Mouse (Mus musculus) megakaryocyte, embryonic 14.5 days (primary cell): ENCODE results near the gene Trappc10. TPM values are rescaled to one million over a fixed set of nuclear protein-coding genes. Genes with fewer than 3 reads are reported as not detected.

Source experiments
- H3K27me3 ChIP-seq: replicated peaks from 2 replicates; pipeline ENCODE3; 2012; ENCODE audit warnings: inconsistent platforms
- H3K36me3 ChIP-seq: replicated peaks from 2 replicates; pipeline ENCODE3; 2012; ENCODE audit warnings: low read length, inconsistent platforms, mixed read lengths
- H3K4me1 ChIP-seq: 2 replicates; pipeline ENCODE4 v1.6.1; 2012; ENCODE audit warnings: inconsistent platforms
- H3K4me3 ChIP-seq: replicated peaks from 2 replicates; pipeline ENCODE3; 2012; ENCODE audit warnings: moderate library complexity, mild to moderate bottlenecking, inconsistent platforms
- H3K9me3 ChIP-seq: 2 replicates; pipeline ENCODE4 v1.6.1; 2012; ENCODE audit warnings: inconsistent platforms
- FLI1 ChIP-seq: IDR thresholded peaks from 2 replicates; pipeline ENCODE4 v1.6.1; 2012; ENCODE audit warnings: low read length, inconsistent platforms, mixed read lengths
- GATA1 ChIP-seq: IDR thresholded peaks from 3 replicates; pipeline ENCODE4 v1.6.1; 2012; ENCODE audit warnings: mixed read lengths, low read length, inconsistent platforms, borderline replicate concordance
- polyA plus RNA-seq: library from polyadenylated mRNA; stranded (reverse); fragments of >175 nt; gene quantifications from 2 replicates; pipeline ENCODE4 v1.2.3, GENCODE M21; 2012; ENCODE audit warnings: low replicate concordance; ENCODE audit not compliant: insufficient read depth

Trappc10 gene
- polyA plus RNA-seq, 1 experiment = 11.0 TPM

DNA sequence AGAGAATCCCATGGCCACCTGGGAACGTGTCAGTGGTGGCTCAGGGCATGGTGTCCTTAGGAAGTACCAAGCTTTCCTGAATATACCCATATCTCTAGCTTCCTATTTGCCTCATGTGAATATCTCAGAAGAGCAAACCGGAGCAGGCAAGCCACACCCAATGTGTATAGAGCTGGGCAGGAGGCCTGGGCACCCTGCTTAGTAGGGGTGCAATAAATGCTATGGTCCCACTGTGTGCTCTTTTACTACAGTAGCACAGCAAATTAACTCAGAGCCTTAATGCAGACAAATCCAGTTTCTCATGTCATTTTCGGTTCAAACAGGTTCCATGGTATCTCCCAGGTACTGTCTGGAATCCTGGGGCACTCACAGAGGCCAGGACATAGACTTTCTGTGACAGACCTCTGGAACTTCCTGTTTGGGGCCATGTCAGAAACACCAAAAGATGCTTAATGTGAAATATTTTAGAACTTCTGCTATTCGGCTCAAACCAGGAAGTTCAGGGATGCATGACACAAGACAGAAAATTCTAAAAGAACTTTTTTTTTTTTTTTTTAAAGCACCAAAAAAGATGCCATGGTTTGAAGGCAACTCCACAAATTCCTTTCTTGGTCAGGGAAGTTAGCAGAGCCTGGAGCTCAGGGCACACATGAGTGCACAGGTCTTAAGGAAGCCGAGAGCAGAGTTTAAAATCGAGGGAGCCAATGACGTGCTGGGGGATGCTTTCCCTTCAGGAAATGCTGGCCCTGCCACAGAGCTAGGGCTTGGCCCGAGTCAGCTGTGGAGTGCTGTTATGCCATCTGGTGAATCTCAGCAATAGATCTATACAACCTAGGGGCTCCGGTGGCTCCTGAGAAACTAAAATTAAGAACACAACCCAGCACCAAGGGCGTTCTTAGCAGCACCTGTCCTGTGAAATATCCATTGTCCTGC lies 95.3 kb downstream of the Trappc10 start:
- Histone ChIP-seq H3K27me3 (peaks cover 72% of the 10 kb centered on the region), H3K4me3 (no peak overlapping the region), H3K9me3 (peaks cover 7% of the 10 kb centered on the region), H3K4me1 (peaks cover 41% of the 10 kb centered on the region), H3K36me3 (no peaks in the 10 kb centered on the region)
- TF ChIP-seq FLI1 = no peak
- TF ChIP-seq GATA1 = no peak

DNA sequence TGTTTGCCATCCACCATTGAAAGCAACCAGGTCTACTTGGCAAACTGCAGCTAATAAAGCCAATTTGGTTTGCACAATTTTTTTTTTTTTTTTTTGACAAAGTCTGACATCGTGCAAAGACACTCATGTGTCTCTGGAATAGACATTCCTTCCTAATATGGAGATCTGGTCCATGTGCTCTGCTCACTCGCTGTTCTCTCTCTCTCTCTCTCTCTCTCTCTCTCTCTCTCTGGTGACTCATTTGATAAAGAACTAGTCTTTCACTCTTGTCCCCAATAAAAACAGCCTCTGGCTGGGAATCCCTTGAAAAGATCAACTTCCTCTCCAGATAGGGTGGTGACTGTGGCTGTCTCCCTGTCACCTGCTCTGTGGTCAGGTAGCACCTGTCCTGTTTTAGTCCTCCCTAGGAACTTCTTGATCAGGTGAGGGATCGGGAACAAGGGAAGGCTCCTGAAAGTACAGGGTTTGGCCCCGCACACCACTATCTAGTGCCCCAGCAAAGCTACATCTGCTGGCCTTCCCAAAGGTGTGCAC lies 96.5 kb downstream of the Trappc10 start:
- H3K9me3 ChIP-seq = peaks cover 4% of the 10 kb centered on the region
- H3K36me3 ChIP-seq = no peaks in the 10 kb centered on the region
- H3K27me3 ChIP-seq = peaks cover 62% of the 10 kb centered on the region
- H3K4me1 ChIP-seq = peaks cover 39% of the 10 kb centered on the region
- H3K4me3 ChIP-seq = no peak overlapping the region
- no peak for TF ChIP-seq FLI1

DNA sequence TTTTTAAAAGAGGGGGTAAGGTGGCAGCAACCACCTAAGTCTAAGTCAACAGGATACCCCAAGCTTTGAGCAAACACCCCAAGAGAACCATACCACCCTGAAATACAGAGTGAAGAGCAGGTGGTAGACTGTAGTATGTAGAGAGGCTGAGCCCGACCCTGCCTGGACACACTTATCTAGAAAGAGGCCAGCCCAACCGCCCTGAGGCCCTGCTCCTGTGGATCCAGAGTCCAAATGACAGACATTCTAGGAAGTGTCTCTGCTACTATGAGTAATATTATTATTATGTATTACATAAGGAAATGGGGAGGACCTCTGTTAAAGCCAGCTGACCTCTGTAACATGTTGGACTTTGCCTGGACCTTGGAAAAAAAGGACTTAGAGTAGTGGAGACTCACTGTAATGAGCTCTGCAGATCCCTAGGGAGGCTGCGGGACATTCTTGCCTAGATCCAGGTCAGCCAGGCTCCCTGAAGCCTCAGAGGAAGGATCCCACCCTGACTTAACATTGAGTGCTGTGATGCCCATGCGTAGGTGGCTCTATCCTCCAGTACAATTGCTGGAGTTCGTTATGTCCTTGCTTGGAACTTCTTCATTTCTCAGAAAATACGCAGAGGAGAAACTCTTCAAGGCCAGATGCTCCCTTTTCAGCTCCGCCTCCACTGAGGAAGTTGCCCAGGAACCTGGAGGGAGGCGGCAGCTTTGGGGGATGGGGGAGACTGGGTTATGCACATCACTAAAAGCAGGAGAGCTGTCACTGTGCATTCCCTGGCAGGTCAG lies 100.5 kb downstream of the Trappc10 start:
- H3K4me3 ChIP-seq = no peak overlapping the region
- peaks cover 69% of the 10 kb centered on the region for H3K27me3 ChIP-seq
- H3K9me3 ChIP-seq = peaks cover 17% of the 10 kb centered on the region
- H3K4me1 ChIP-seq = peaks cover 39% of the 10 kb centered on the region
- TF ChIP-seq GATA1 (no peak), FLI1 (no peak)
- no peaks in the 10 kb centered on the region for H3K36me3 ChIP-seq

DNA sequence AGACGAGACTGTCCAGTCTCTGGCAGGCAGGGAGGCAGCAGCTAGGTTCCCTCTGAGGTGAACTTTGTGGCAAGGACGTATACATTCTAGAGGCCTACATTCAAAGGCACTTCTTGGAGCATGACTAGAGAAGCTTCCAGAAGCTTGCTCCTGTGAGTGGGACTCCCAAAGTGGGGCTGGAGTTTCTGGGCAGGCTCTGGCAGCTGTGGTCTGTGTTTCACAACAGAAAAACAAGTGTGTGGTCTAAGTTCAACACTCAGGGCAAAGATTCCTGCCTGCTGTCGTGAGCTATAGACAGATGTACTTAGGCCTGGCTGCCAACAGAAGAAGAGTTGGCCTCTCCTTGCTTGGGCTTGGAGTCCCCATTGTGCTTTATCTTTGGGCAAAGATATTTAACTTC lies 103.6 kb downstream of the Trappc10 start:
- TF ChIP-seq FLI1 (no peak), GATA1 (no peak)
- no peak overlapping the region for H3K4me3 ChIP-seq
- H3K9me3 ChIP-seq = peaks cover 17% of the 10 kb centered on the region
- no peaks in the 10 kb centered on the region for H3K36me3 ChIP-seq
- H3K27me3 ChIP-seq = peaks cover 78% of the 10 kb centered on the region
- H3K4me1 ChIP-seq = peaks cover 41% of the 10 kb centered on the region

DNA sequence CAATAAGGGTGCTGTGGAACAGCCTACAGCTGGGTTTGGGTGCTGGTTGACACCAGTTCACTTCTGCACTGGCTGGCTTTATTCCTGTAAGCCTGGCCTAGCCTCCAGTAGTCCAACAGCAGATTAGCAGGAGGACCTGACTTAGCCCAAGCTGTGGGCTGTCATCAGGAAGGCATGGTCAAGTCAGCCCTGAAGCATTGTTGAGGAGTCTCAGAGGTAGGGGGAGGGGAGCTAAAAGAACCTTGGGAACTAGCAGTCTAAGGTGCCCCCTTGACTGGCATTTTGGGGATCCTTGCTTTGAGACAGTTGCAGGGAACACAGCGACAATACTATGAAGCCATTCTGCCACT lies 104.2 kb downstream of the Trappc10 start:
- H3K9me3 ChIP-seq = peaks cover 17% of the 10 kb centered on the region
- no peak for TF ChIP-seq FLI1
- TF ChIP-seq GATA1 = no peak
- H3K27me3 ChIP-seq = peaks cover 79% of the 10 kb centered on the region
- H3K4me1 ChIP-seq = peaks cover 48% of the 10 kb centered on the region
- no peaks in the 10 kb centered on the region for H3K36me3 ChIP-seq
- H3K4me3 ChIP-seq = no peak overlapping the region

DNA sequence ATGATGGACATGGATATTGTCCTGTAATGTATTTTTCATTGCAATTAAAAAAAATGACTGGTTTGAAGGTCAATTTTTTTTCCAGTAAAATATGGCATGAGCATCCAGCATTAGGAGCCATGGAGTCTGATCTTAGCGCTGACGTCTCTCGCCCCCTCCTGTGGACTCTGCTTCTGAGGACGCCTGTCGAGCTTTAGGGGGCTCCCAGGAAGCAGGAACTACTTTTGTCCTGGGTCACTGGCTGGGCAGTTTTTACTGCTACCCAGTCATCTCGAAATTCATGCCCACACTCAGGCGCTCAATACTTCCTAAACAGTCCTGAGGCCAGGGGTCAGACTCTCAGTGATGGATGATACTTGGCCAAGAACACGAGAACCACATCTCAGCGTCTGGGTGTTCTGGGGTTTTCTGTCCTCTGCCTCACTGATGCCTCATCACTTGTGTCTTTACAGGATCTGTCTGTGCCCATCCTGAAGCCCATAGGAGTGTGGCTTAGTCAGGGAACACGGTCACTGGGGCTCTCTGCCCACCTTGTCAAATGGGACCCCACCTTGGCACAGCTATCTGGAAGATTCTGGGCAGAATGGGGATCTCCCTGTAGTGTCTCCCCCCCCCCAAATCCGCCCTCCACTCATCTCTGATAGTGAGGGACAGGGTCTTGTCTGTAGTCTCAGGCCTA lies 104.7 kb downstream of the Trappc10 start:
- peaks cover 53% of the 10 kb centered on the region for H3K4me1 ChIP-seq
- peaks cover 17% of the 10 kb centered on the region for H3K9me3 ChIP-seq
- no peak for TF ChIP-seq GATA1
- TF ChIP-seq FLI1 = no peak
- H3K4me3 ChIP-seq = no peak overlapping the region
- H3K27me3 ChIP-seq = peaks cover 80% of the 10 kb centered on the region
- H3K36me3 ChIP-seq = no peaks in the 10 kb centered on the region

DNA sequence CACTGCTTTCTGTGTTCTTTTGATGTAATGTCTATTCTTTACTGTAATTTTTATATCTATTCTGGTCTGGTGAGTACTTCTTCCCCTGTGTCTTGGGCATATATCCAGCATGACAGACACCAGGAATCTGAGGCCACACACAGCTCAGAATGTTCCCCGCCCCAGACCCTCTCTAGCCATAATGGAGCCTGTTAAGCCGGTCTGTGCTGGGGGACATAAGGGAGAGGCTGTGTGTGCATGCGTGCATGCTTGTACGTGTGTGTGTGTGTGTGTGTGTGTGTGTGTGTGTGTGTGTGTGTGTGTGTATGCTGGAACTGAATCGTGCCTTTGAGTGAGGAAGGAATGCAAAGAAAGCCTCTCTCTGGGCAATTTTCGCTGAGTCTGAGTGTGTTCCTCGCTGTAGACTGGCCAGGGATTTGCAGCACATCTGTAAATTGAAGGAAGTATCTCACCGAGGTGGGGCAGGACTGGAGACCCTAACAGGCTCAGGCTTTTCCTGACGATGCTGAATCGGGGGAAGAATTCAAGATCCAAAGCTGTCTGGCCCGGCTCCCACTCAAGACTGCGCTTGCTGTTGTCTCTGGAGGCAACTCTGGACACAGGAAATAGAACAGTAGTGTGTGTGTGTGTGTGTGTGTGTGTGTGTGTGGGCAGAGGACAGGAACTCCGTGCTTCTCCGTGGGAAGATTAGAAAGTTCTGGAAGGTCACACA lies 105.5 kb downstream of the Trappc10 start:
- Histone ChIP-seq H3K4me1 (peaks cover 55% of the 10 kb centered on the region), H3K9me3 (peaks cover 17% of the 10 kb centered on the region), H3K27me3 (peaks cover 80% of the 10 kb centered on the region), H3K4me3 (no peak overlapping the region), H3K36me3 (no peaks in the 10 kb centered on the region)
- no peak for TF ChIP-seq GATA1
- TF ChIP-seq FLI1 = no peak

DNA sequence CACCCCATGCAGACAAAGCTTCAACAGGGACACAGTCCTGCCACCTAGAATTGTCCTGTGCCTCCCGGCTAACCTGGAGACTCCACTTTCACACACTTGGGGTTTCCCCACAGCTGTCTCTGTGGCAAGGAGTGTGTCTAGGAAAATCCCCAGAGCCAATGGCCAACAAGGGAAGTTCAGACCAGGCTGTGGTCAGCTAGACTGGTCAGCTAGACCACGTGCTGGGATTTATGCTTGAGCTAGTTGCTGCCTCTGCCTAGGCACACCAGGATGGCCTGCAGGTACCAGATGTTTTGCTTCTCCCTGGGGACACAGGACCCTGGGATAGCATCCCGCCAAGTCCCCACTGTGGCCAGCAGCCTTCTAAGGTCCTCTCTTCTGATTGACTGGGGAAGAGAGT lies 107.2 kb downstream of the Trappc10 start:
- peaks cover 83% of the 10 kb centered on the region for H3K27me3 ChIP-seq
- peaks cover 51% of the 10 kb centered on the region for H3K4me1 ChIP-seq
- TF ChIP-seq FLI1 (no peak), GATA1 (no peak)

More for the DNA sequence above, 107.2 kb downstream of the Trappc10 start:
- no peak overlapping the region for H3K4me3 ChIP-seq
- H3K36me3 ChIP-seq = no peaks in the 10 kb centered on the region
- H3K9me3 ChIP-seq = peaks cover 16% of the 10 kb centered on the region

Other genes with a start within 250 kb of the Trappc10 start
- gene Pfkl, start 234.6 kb downstream of the Trappc10 start, polyA plus RNA-seq = 333 and 674 TPM in 2 replicates
- gene Dnmt3l, start 202.7 kb downstream of the Trappc10 start, polyA plus RNA-seq = not detected in 2 replicates
- not detected in 2 replicates for gene Aire, start 201.0 kb downstream of the Trappc10 start, polyA plus RNA-seq
- 0.74 and 1.4 TPM in 2 replicates for gene Icosl, start 175.3 kb downstream of the Trappc10 start, polyA plus RNA-seq
- gene D10Jhu81e, start 74.9 kb downstream of the Trappc10 start, polyA plus RNA-seq = 44.9 and 59.7 TPM in 2 replicates
- gene Pwp2, start 59.5 kb downstream of the Trappc10 start, polyA plus RNA-seq = 1.3 and 2.9 TPM in 2 replicates
- 205 and 237 TPM in 2 replicates for gene Agpat3, start 107.8 kb upstream of the Trappc10 start, polyA plus RNA-seq
- gene Rrp1, start 168.4 kb upstream of the Trappc10 start, polyA plus RNA-seq = 67.0 and 210 TPM in 2 replicates
- 8.0 and 101 TPM in 2 replicates for gene Cstb, start 181.0 kb upstream of the Trappc10 start, polyA plus RNA-seq
- 10.6 and 10.9 TPM in 2 replicates for gene Pdxk, start 220.3 kb upstream of the Trappc10 start, polyA plus RNA-seq